Mouse (Mus musculus): Measurements from ENCODE around the gene Fgf11. TPM values are rescaled to one million over a fixed set of nuclear protein-coding genes. Genes with fewer than 3 reads are reported as not detected.

Fgf11 gene
- polyA plus RNA-seq, 1 experiment from 2014 or later, result 3.0 TPM

DNA sequence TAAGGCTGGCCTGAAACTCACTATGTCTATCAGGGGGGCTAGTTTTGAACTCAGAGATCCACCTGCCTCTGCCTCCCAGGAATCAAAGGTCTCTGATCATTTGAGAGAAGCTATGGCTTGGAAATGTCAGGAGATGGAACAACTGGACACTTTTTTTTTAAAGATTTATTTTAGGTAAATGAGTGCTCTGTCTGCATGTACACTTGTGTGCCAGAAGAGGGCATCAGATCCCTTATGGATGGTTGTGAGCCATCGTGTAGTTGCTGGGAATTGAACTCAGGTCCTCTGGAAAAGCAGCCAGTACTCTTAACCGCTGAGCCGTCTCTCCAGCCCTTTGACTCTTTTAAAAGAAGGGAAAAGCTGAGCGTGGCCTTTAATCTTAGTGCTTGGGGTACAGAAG, 4.7 kb upstream of the Fgf11 start:
- Histone ChIP-seq H3K27ac (ENCODE audit: low read depth, low read length) (no peak overlapping the region), H3K9me3 (ENCODE audit: control insufficient read depth, low read length) (no peaks in the 10 kb centered on the region), H3K9ac (ENCODE audit: low read length) (no peak overlapping the region), H3K4me2 (ENCODE audit: low read depth) (no peak overlapping the region), H3K4me1 (ENCODE audit: control insufficient read depth, insufficient read depth, low read length) (peaks cover 17% of the 10 kb centered on the region), H3K27me3 (ENCODE audit: control insufficient read depth, insufficient read depth, low read length) (peaks cover 48% of the 10 kb centered on the region), H3K4me3 (ENCODE audit: low read depth, low read length) (no peak overlapping the region), H3K36me3 (ENCODE audit: control insufficient read depth, insufficient read depth, low read length) (no peaks in the 10 kb centered on the region)
- ATAC-seq (ENCODE audit: insufficient read depth, low FRiP score, low TSS enrichment), result no peak
- no peak for DNase-seq (ENCODE audit: low spot score)
- 82% methylated on average over 4 of the region's 4 CpGs for WGBS

DNA sequence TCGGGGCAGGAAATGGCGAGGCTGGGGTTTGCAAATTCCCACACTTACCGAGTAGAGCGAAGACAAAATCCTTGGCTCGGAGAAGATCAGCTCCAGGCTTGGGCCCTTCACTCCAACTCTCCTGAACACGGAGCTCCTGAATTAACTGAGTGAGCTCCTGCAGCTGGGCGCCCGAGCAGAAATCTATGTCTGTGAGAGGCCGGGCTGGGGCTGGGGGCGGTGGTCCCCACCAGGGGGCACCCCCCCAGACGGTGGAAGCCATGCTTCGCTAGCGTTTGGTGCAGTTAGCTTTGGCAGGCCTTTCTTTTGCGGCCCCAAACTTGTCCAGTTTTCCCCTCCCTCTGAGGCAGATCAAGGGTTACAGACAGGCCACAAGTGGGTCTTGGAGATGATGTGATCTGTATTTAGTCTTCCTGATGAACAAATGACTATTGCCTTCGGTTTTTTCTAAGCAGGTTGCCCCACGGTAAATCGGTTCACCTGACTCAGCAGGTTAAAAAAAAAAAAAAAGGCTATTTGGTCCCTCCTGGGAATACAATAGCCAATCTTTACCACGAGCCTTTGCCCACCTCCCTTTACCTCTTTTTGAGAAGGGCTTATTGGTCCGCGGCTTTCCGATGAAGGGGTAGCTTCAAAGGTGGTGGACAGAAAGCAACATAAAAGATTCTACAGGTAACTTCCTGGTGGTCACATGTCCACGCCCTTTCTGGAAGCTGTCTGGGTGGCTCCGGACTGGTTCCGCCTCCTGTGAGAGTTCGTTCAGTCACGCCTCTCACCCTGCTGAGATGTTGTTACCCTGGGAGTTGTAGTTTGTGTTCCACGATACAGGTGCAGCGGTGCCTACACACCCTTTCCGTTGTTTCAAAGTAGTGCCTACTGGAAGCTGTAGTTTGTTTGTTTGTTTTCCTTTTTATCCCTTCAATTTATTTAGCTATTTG, 3.6 kb upstream of the Fgf11 start, which contains the start of gene Tmem102:
Tmem102 (minus strand) TSS at position 653 of the 938 bp plus-strand sequence.
- H3K4me3 ChIP-seq (ENCODE audit: low read depth, low read length), result peak within 1 kb of the TSS; percentile 1; the same call in 1 of the 2 replicates
- H3K36me3 ChIP-seq (ENCODE audit: control insufficient read depth, insufficient read depth, low read length), result no peaks in the 10 kb centered on the region
- H3K4me1 ChIP-seq (ENCODE audit: control insufficient read depth, insufficient read depth, low read length), result peaks cover 22% of the 10 kb centered on the region
- WGBS, result 6% methylated on average over 29 of the region's 29 CpGs
- no peaks in the 10 kb centered on the region for H3K9me3 ChIP-seq (ENCODE audit: control insufficient read depth, low read length)
- H3K9ac ChIP-seq (ENCODE audit: low read length), result no peak within 1 kb of the TSS
- DNase-seq (ENCODE audit: low spot score) (no peak), ATAC-seq (ENCODE audit: insufficient read depth, low FRiP score, low TSS enrichment) (no peak)
- H3K27me3 ChIP-seq (ENCODE audit: control insufficient read depth, insufficient read depth, low read length), result peaks cover 53% of the 10 kb centered on the region
- H3K27ac ChIP-seq (ENCODE audit: low read depth, low read length), result no peak within 1 kb of the TSS
- peak within 1 kb of the TSS; percentile 89 for H3K4me2 ChIP-seq (ENCODE audit: low read depth)

DNA sequence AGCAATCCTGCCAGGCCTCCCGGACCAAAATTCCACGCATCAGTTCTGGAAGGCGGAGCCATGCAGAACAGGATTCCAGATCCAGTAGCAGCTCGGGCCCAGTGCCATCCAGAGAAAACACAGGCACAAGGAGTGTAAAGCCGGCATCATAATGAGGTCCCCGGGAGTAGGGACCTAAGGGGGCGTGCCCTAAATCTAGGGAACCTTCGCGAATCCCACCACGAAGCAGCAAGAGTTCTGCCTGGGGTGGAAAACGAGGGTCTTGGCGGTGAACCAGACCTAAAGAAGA, 2.9 kb upstream of the Fgf11 start:
- Histone ChIP-seq H3K4me1 (ENCODE audit: control insufficient read depth, insufficient read depth, low read length) (peaks cover 28% of the 10 kb centered on the region), H3K27me3 (ENCODE audit: control insufficient read depth, insufficient read depth, low read length) (peaks cover 53% of the 10 kb centered on the region)

DNA sequence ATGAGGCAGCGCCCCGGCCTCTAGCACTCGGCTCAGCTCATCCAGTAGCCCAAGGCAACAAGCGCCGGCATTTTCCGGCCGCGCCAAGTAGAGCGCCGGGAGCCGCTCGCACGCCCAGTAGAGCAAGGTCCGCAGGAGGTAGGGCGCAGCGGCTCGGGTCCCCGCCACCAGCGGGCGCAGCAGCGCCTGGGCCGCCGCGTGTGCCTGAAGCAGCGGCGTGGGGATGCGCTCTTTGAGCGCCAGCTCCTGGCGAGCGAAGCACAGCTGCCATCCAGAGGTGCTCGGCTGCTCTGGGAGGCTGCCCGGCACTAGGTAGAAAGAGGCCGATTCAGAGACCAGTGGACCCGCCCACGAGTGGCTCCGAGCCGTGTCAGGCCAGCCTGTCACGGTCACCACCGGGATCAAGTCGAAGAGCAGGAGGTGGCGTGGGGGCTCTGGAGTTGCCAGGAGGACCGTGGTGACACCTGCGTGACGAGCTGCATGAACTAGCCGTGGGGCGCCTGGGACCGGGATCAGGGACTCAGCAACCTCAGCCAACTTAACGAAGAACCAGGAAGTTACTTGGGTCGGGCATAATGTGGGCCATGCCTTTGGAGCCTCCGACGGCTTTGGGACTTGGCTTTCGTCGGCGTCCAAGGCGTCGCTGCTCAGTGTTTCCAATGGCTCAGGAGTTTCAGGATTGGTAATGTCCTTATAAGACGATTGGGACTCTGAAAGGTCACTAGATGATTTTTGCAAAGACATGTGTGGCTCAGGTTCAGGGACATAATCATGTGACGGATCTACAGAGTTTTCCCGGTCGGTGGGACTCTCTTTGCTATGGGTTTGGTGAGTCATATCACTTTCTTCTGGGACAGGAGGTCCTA, 2.4 kb upstream of the Fgf11 start:
- peak overlapping the region; percentile 89 for H3K4me2 ChIP-seq (ENCODE audit: low read depth)
- peak overlapping the region; percentile 32 for H3K4me3 ChIP-seq (ENCODE audit: low read depth, low read length)
- no peaks in the 10 kb centered on the region for H3K36me3 ChIP-seq (ENCODE audit: control insufficient read depth, insufficient read depth, low read length)
- DNase-seq (ENCODE audit: low spot score) (peak; percentile 85), ATAC-seq (ENCODE audit: insufficient read depth, low FRiP score, low TSS enrichment) (no peak)
- H3K9ac ChIP-seq (ENCODE audit: low read length), result peak overlapping the region; percentile 19
- H3K4me1 ChIP-seq (ENCODE audit: control insufficient read depth, insufficient read depth, low read length), result peaks cover 30% of the 10 kb centered on the region
- peaks cover 54% of the 10 kb centered on the region for H3K27me3 ChIP-seq (ENCODE audit: control insufficient read depth, insufficient read depth, low read length)
- WGBS, result under 1% methylated on average over 60 of the region's 60 CpGs
- H3K27ac ChIP-seq (ENCODE audit: low read depth, low read length), result no peak overlapping the region
- no peaks in the 10 kb centered on the region for H3K9me3 ChIP-seq (ENCODE audit: control insufficient read depth, low read length)

More for the DNA sequence above, 2.9 kb upstream of the Fgf11 start:
- peak overlapping the region; percentile 89 for H3K4me2 ChIP-seq (ENCODE audit: low read depth)
- WGBS, result 4% methylated on average over 12 of the region's 12 CpGs
- H3K27ac ChIP-seq (ENCODE audit: low read depth, low read length), result no peak overlapping the region
- no peaks in the 10 kb centered on the region for H3K9me3 ChIP-seq (ENCODE audit: control insufficient read depth, low read length)
- ATAC-seq (ENCODE audit: insufficient read depth, low FRiP score, low TSS enrichment), result no peak
- H3K9ac ChIP-seq (ENCODE audit: low read length), result no peak overlapping the region
- no peak overlapping the region; the same call in 1 of the 2 replicates for H3K4me3 ChIP-seq (ENCODE audit: low read depth, low read length)
- DNase-seq (ENCODE audit: low spot score), result no peak
- H3K36me3 ChIP-seq (ENCODE audit: control insufficient read depth, insufficient read depth, low read length), result no peaks in the 10 kb centered on the region

DNA sequence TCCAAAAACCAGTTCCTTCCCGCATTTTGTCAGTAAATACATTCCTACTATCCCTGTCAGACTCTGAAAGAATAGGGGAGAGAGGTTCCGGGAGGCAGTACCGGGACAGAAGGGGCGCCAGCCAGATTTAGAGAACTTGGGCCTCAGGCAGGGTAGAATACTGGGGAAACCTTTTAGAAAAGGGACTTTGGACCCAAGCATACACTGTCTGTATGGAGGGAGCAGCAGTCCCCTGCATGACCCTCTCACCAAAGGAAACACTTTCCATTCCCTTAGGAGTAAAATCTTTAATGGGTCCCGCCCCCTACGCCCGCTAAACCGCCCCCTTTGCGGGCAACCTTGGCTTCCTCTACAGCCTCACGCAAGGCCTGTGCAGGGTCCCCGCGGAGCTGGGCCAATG, 1.7 kb upstream of the Fgf11 start:
- 2% methylated on average over 12 of the region's 12 CpGs for WGBS
- peak overlapping the region; percentile 19 for H3K9ac ChIP-seq (ENCODE audit: low read length)
- H3K4me1 ChIP-seq (ENCODE audit: control insufficient read depth, insufficient read depth, low read length), result peaks cover 30% of the 10 kb centered on the region
- no peak for DNase-seq (ENCODE audit: low spot score)
- ATAC-seq (ENCODE audit: insufficient read depth, low FRiP score, low TSS enrichment), result no peak
- H3K27me3 ChIP-seq (ENCODE audit: control insufficient read depth, insufficient read depth, low read length), result peaks cover 55% of the 10 kb centered on the region
- no peaks in the 10 kb centered on the region for H3K9me3 ChIP-seq (ENCODE audit: control insufficient read depth, low read length)
- H3K27ac ChIP-seq (ENCODE audit: low read depth, low read length), result no peak overlapping the region
- peak overlapping the region; percentile 89 for H3K4me2 ChIP-seq (ENCODE audit: low read depth)
- peak overlapping the region; percentile 32 for H3K4me3 ChIP-seq (ENCODE audit: low read depth, low read length)
- no peaks in the 10 kb centered on the region for H3K36me3 ChIP-seq (ENCODE audit: control insufficient read depth, insufficient read depth, low read length)

DNA sequence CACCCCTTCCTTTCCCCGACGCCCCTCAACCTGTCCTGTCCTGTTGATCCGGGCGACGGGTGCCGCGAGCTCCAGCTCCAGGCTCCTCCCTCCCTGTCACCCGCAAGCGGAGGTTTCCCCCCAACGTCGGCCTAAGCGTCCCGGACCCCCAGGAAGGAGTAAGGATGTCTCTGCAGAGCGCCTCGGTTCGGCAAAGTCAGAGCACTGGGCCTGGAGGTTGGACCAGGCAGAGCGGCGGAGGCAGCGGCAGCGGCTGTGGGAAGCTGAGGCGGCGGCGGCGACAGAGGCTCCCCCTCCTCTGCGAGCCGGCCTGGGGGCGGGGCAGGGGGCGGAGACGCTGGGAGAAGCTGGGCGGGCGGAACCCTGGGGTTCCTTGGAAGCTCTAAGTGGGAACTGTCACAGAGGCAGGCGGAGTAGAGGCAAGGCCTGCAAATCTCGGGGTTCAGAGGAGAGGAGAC, 1.0 kb upstream of the Fgf11 start:
- H3K9me3 ChIP-seq (ENCODE audit: control insufficient read depth, low read length), result no peaks in the 10 kb centered on the region
- H3K9ac ChIP-seq (ENCODE audit: low read length), result peak overlapping the region; percentile 61
- H3K4me2 ChIP-seq (ENCODE audit: low read depth), result peak overlapping the region; percentile 89
- H3K4me3 ChIP-seq (ENCODE audit: low read depth, low read length), result peak overlapping the region; percentile 52
- H3K36me3 ChIP-seq (ENCODE audit: control insufficient read depth, insufficient read depth, low read length), result no peaks in the 10 kb centered on the region
- H3K27me3 ChIP-seq (ENCODE audit: control insufficient read depth, insufficient read depth, low read length), result peaks cover 55% of the 10 kb centered on the region
- ATAC-seq (ENCODE audit: insufficient read depth, low FRiP score, low TSS enrichment), result no peak
- no peak overlapping the region for H3K27ac ChIP-seq (ENCODE audit: low read depth, low read length)
- peak; percentile 78 for DNase-seq (ENCODE audit: low spot score)
- under 1% methylated on average over 28 of the region's 33 CpGs for WGBS
- H3K4me1 ChIP-seq (ENCODE audit: control insufficient read depth, insufficient read depth, low read length), result peaks cover 30% of the 10 kb centered on the region

DNA sequence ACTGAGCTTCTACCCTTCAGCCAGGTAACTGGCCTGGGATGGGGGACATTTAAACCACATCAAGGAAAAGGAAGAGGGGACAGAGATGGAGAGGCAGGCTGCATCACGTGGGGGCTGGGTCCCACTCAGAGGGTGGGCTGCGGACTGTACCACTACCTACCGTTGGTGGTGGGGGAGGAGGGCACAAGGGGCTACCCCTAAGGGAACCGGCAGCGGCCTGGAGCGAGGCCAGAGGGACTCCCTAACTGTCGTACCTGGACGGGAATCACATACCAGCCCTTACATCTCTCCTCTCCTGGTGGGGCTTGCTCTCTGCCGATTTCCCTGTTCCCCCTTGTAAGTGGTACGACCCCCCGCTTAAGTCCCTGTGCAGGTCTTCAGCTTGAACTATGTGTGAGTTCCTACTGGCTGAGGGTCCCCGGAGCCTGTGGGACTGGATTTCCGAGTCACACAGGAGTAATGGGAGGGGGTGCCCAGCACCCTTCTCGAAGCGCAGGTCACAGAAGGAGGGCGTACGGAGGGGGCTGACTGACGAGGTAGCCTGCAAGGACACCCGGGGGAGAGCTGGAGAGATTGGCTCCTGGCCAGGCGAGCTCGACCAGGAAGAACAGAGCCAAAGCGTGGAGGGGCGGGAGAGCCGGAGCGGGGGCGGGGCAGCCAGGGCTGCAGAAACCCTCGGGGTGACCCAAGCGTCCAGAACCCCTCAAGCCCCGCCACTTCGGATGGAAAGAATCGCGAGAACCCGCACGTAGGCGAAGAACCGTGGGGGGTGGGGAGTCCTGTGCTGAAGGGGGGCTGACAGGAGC, 1.1 kb downstream of the Fgf11 start:
- H3K36me3 ChIP-seq (ENCODE audit: control insufficient read depth, insufficient read depth, low read length), result no peaks in the 10 kb centered on the region
- no peaks in the 10 kb centered on the region for H3K9me3 ChIP-seq (ENCODE audit: control insufficient read depth, low read length)
- H3K4me2 ChIP-seq (ENCODE audit: low read depth), result peak overlapping the region; percentile 89
- H3K27me3 ChIP-seq (ENCODE audit: control insufficient read depth, insufficient read depth, low read length), result peaks cover 55% of the 10 kb centered on the region
- DNase-seq (ENCODE audit: low spot score), result peak; percentile 89
- H3K4me3 ChIP-seq (ENCODE audit: low read depth, low read length), result peak overlapping the region; percentile 52
- H3K9ac ChIP-seq (ENCODE audit: low read length), result peak overlapping the region; percentile 73
- peak; percentile 66 for ATAC-seq (ENCODE audit: insufficient read depth, low FRiP score, low TSS enrichment)
- H3K27ac ChIP-seq (ENCODE audit: low read depth, low read length), result peak overlapping the region; percentile 83
- peaks cover 33% of the 10 kb centered on the region for H3K4me1 ChIP-seq (ENCODE audit: control insufficient read depth, insufficient read depth, low read length)
- under 1% methylated on average over 36 of the region's 36 CpGs for WGBS

DNA sequence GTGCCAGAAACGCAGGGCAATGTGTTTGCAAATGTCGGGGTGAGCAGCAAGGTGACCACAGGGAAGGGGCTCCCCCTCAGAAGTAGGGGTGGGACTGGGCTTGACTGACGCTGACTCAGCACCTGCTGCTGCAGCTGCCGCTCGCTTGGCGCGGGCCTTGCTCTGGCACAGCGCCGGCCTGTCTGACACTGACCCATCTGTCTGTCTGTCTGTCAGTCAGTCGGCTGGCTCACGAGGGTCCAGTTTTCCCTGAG, 1.6 kb downstream of the Fgf11 start:
- peak; percentile 38 for ATAC-seq (ENCODE audit: insufficient read depth, low FRiP score, low TSS enrichment)
- WGBS, result under 1% methylated on average over 10 of the region's 11 CpGs
- Histone ChIP-seq H3K9me3 (ENCODE audit: control insufficient read depth, low read length) (no peaks in the 10 kb centered on the region), H3K4me3 (ENCODE audit: low read depth, low read length) (peak overlapping the region; percentile 52), H3K27ac (ENCODE audit: low read depth, low read length) (peak overlapping the region; percentile 83), H3K4me1 (ENCODE audit: control insufficient read depth, insufficient read depth, low read length) (peaks cover 33% of the 10 kb centered on the region), H3K9ac (ENCODE audit: low read length) (peak overlapping the region; percentile 73), H3K4me2 (ENCODE audit: low read depth) (peak overlapping the region; percentile 89), H3K36me3 (ENCODE audit: control insufficient read depth, insufficient read depth, low read length) (no peaks in the 10 kb centered on the region), H3K27me3 (ENCODE audit: control insufficient read depth, insufficient read depth, low read length) (peaks cover 50% of the 10 kb centered on the region)
- no peak for DNase-seq (ENCODE audit: low spot score)
